Mouse (Mus musculus) megakaryocyte, embryonic 14.5 days (primary cell): ENCODE data around the gene Igf2r.

ENCODE experiments used
- FLI1 ChIP-seq: IDR thresholded peaks from 2 replicates; pipeline ENCODE4 v1.6.1; 2012; ENCODE audit warnings: low read length, inconsistent platforms, mixed read lengths
- GATA1 ChIP-seq: IDR thresholded peaks from 3 replicates; pipeline ENCODE4 v1.6.1; 2012; ENCODE audit warnings: mixed read lengths, low read length, inconsistent platforms, borderline replicate concordance

- TF ChIP-seq GATA1, result no peak
- TF ChIP-seq FLI1, result no peak
Observed at GRCm38 (mm10) chr17:12645461-12645860, 124.0 kb downstream of the Igf2r start.
